Mouse (Mus musculus): ENCODE measurements at regions not wholly inside any gene's neighbourhood (a gene's known extent, or its start where the extent isn't known, plus 50 kb on each side); places are given as distances from the start of the nearest gene placed in this dataset.

- Histone ChIP-seq H3K9ac (replicated peaks; ENCODE audit: low read depth) (no peak overlapping the region), H3K36me3 (ENCODE audit: insufficient read depth, low read length) (no peaks in the 10 kb centered on the region), H3K27me3 (replicated peaks; ENCODE audit: insufficient read depth, low read length) (no peaks in the 10 kb centered on the region), H3K9me3 (ENCODE audit: low read length) (no peaks in the 10 kb centered on the region), H3K4me2 (replicated peaks; ENCODE audit: low read depth, low read length) (no peak overlapping the region), H3K4me1 (ENCODE audit: insufficient read depth, low read depth, low read length) (no peaks in the 10 kb centered on the region), H3K27ac (ENCODE audit: low read length) (no peak overlapping the region), H3K4me3 (ENCODE audit: low read depth, low read length) (no peak overlapping the region)
- no peak for TF ChIP-seq EP300 (IDR thresholded peaks at IDR 0.05)
- TF ChIP-seq CTCF (IDR thresholded peaks at IDR 0.05): no peak
- no peak for DNase-seq (ENCODE audit: low spot score)
- 75% methylated on average over 11 of the region's 11 CpGs for WGBS
- no peak for ATAC-seq
Measured at GRCm38 (mm10) chr2:105481990-105482592, 83.0 kb upstream of the Rcn1 start.

DNA sequence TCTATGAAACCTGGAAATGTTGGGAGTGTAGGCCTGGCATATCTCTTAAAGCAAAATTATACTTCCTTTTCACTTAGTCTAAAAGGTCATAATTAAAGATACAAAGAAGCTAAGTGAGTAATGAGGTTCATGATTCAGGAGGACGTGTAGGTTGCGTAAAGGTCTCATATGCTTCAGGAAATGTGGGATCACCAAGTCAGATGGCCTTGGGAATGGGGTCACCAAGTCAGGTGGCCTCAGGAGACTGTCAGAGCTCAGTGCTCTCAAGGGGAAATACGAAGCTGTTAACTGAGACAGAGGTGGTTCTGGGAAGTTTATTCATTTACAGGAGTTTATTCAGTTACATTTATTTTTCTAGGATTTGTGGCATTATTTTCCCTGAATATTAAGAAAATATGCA, 85.4 kb upstream of the Rcn1 start:
- no peak overlapping the region for H3K27ac ChIP-seq (ENCODE audit: low read length)
- H3K4me1 ChIP-seq (ENCODE audit: insufficient read depth, low read depth, low read length): no peaks in the 10 kb centered on the region
- H3K4me2 ChIP-seq (replicated peaks; ENCODE audit: low read depth, low read length): no peak overlapping the region
- H3K36me3 ChIP-seq (ENCODE audit: insufficient read depth, low read length): no peaks in the 10 kb centered on the region
- no peak overlapping the region for H3K4me3 ChIP-seq (ENCODE audit: low read depth, low read length)
- H3K9me3 ChIP-seq (ENCODE audit: low read length): no peaks in the 10 kb centered on the region
- no peak overlapping the region for H3K9ac ChIP-seq (replicated peaks; ENCODE audit: low read depth)
- 67% methylated on average over 3 of the region's 3 CpGs for WGBS
- ATAC-seq (no peak), DNase-seq (ENCODE audit: low spot score) (no peak)
- H3K27me3 ChIP-seq (replicated peaks; ENCODE audit: insufficient read depth, low read length): no peaks in the 10 kb centered on the region
- TF ChIP-seq EP300 (IDR thresholded peaks at IDR 0.05) (no peak), CTCF (IDR thresholded peaks at IDR 0.05) (no peak)

DNA sequence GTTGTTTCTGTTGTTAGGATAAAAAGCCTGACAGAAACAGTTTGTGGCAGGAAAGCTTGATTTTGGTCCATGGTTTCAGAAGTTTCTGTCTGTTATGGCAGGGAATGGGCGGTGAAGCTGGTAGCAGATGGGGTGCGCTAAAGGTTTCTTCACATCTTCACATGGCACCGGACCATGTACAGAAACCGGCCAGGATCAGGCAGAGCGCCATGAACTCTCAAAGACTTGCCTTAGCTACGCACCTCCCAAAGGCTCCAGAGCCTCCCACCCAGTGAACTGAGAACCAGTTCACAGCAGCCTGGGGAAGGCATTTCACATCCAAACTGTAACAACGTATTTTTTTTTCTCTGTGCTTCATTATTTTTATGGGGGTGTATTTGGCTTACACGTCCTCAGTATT, 86.2 kb upstream of the Rcn1 start:
- TF ChIP-seq EP300 (IDR thresholded peaks at IDR 0.05): no peak
- TF ChIP-seq CTCF (IDR thresholded peaks at IDR 0.05): no peak
- WGBS: 83% methylated on average over 8 of the region's 8 CpGs
- DNase-seq (ENCODE audit: low spot score) (no peak), ATAC-seq (no peak)
- H3K9ac ChIP-seq (replicated peaks; ENCODE audit: low read depth): no peak overlapping the region
- H3K4me2 ChIP-seq (replicated peaks; ENCODE audit: low read depth, low read length): no peak overlapping the region
- H3K27ac ChIP-seq (ENCODE audit: low read length): no peak overlapping the region
- H3K4me1 ChIP-seq (ENCODE audit: insufficient read depth, low read depth, low read length): no peaks in the 10 kb centered on the region
- H3K9me3 ChIP-seq (ENCODE audit: low read length): no peaks in the 10 kb centered on the region
- no peak overlapping the region for H3K4me3 ChIP-seq (ENCODE audit: low read depth, low read length)
- H3K27me3 ChIP-seq (replicated peaks; ENCODE audit: insufficient read depth, low read length): no peaks in the 10 kb centered on the region
- no peaks in the 10 kb centered on the region for H3K36me3 ChIP-seq (ENCODE audit: insufficient read depth, low read length)

GRCm38 (mm10) chr2:105495796-105496195, 96.7 kb upstream of the Rcn1 start:
- DNase-seq (ENCODE audit: low spot score): no peak
- no peaks in the 10 kb centered on the region for H3K36me3 ChIP-seq (ENCODE audit: insufficient read depth, low read length)
- H3K9me3 ChIP-seq (ENCODE audit: low read length): no peaks in the 10 kb centered on the region
- H3K9ac ChIP-seq (replicated peaks; ENCODE audit: low read depth): no peak overlapping the region
- no peak for ATAC-seq
- no peaks in the 10 kb centered on the region for H3K4me1 ChIP-seq (ENCODE audit: insufficient read depth, low read depth, low read length)
- no peak for TF ChIP-seq CTCF (IDR thresholded peaks at IDR 0.05)
- no peak for TF ChIP-seq EP300 (IDR thresholded peaks at IDR 0.05)
- no peaks in the 10 kb centered on the region for H3K27me3 ChIP-seq (replicated peaks; ENCODE audit: insufficient read depth, low read length)
- WGBS: 61% methylated on average over 13 of the region's 13 CpGs
- H3K4me3 ChIP-seq (ENCODE audit: low read depth, low read length): no peak overlapping the region
- no peak overlapping the region for H3K27ac ChIP-seq (ENCODE audit: low read length)
- no peak overlapping the region for H3K4me2 ChIP-seq (replicated peaks; ENCODE audit: low read depth, low read length)

DNA sequence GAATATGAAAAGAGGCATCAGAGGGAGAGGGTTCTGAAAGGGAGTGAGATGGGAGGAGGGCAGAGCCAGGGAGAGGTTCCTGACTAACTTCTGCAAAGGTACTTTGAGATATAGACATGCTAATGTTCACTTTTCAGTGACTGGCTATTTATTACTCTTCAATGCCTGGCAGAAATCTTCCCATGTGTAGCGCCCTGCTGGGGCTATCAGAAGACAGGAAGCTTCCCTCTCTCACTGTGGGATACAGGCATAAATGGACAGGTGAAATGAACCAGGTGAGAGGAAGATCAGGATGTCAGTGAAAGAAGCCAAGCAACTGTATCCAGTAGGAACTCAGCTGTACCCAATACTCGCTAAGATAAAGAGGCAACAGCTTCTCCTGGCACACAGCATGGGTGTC, 105.1 kb upstream of the Rcn1 start:
- H3K4me3 ChIP-seq (ENCODE audit: low read depth, low read length): no peak overlapping the region
- no peaks in the 10 kb centered on the region for H3K27me3 ChIP-seq (replicated peaks; ENCODE audit: insufficient read depth, low read length)
- 58% methylated on average over 2 of the region's 2 CpGs for WGBS
- no peak overlapping the region for H3K27ac ChIP-seq (ENCODE audit: low read length)
- H3K4me2 ChIP-seq (replicated peaks; ENCODE audit: low read depth, low read length): no peak overlapping the region
- DNase-seq (ENCODE audit: low spot score): no peak
- no peaks in the 10 kb centered on the region for H3K4me1 ChIP-seq (ENCODE audit: insufficient read depth, low read depth, low read length)
- H3K9ac ChIP-seq (replicated peaks; ENCODE audit: low read depth): no peak overlapping the region
- no peaks in the 10 kb centered on the region for H3K36me3 ChIP-seq (ENCODE audit: insufficient read depth, low read length)
- no peaks in the 10 kb centered on the region for H3K9me3 ChIP-seq (ENCODE audit: low read length)
- TF ChIP-seq EP300 (IDR thresholded peaks at IDR 0.05): no peak
- TF ChIP-seq CTCF (IDR thresholded peaks at IDR 0.05): no peak
- ATAC-seq: no peak

DNA sequence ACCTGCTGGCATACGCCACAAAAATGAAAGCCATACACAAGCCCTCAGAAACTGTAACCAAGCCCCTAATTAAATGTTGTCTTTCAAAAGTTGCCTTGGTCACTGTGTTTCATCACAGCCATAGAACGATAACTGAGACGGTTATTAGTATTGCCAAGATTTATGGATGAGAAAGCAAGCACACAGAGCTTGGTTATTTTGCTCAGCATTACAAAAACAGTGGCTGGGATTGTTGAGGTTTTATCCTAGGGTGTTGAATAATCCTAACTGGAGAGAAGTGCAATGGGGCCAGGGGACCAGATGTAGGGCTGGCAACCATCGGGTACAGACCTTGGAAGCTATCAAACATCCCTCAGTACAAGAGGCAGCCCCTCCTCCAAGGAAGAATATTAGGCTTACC, 106.4 kb upstream of the Rcn1 start:
- 86% methylated on average over 4 of the region's 4 CpGs for WGBS
- no peak overlapping the region for H3K4me3 ChIP-seq (ENCODE audit: low read depth, low read length)
- no peak overlapping the region for H3K27ac ChIP-seq (ENCODE audit: low read length)
- ATAC-seq (no peak), DNase-seq (ENCODE audit: low spot score) (no peak)
- no peaks in the 10 kb centered on the region for H3K9me3 ChIP-seq (ENCODE audit: low read length)
- H3K4me2 ChIP-seq (replicated peaks; ENCODE audit: low read depth, low read length): no peak overlapping the region
- no peaks in the 10 kb centered on the region for H3K27me3 ChIP-seq (replicated peaks; ENCODE audit: insufficient read depth, low read length)
- no peaks in the 10 kb centered on the region for H3K4me1 ChIP-seq (ENCODE audit: insufficient read depth, low read depth, low read length)
- no peaks in the 10 kb centered on the region for H3K36me3 ChIP-seq (ENCODE audit: insufficient read depth, low read length)
- TF ChIP-seq CTCF (IDR thresholded peaks at IDR 0.05): no peak
- no peak for TF ChIP-seq EP300 (IDR thresholded peaks at IDR 0.05)
- H3K9ac ChIP-seq (replicated peaks; ENCODE audit: low read depth): no peak overlapping the region

DNA sequence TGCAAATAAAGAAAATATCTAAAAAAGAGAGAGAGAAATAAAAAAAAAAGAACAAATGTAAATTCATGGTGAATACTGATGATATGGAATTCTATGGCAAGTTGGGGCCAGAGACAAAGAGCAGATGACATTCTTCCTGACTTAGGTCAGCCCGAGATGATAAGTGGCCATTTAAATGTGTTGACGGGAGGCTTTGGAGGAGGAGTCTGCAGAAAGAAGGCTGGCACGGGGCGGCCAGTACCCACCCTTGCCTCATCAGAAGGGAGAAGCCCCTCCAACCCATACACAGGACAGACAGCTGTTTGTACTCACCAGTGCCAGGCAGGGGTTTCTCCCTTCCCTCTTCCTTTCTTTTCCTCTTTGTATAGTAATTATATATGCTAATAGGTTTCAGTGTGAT, 108.0 kb upstream of the Rcn1 start:
- H3K27ac ChIP-seq (ENCODE audit: low read length): no peak overlapping the region
- DNase-seq (ENCODE audit: low spot score) (no peak), ATAC-seq (no peak)
- no peak overlapping the region for H3K4me2 ChIP-seq (replicated peaks; ENCODE audit: low read depth, low read length)
- 20% methylated on average over 4 of the region's 4 CpGs for WGBS
- H3K9ac ChIP-seq (replicated peaks; ENCODE audit: low read depth): no peak overlapping the region
- H3K4me1 ChIP-seq (ENCODE audit: insufficient read depth, low read depth, low read length): no peaks in the 10 kb centered on the region
- no peaks in the 10 kb centered on the region for H3K36me3 ChIP-seq (ENCODE audit: insufficient read depth, low read length)
- H3K4me3 ChIP-seq (ENCODE audit: low read depth, low read length): no peak overlapping the region
- TF ChIP-seq CTCF (IDR thresholded peaks at IDR 0.05) (no peak), EP300 (IDR thresholded peaks at IDR 0.05) (no peak)
- H3K9me3 ChIP-seq (ENCODE audit: low read length): no peaks in the 10 kb centered on the region
- H3K27me3 ChIP-seq (replicated peaks; ENCODE audit: insufficient read depth, low read length): no peaks in the 10 kb centered on the region
